Mouse (Mus musculus) liver, embryonic 14.5 days (tissue): ENCODE results near the gene Kiz.

Experiments
- CTCF ChIP-seq: IDR thresholded peaks from 2 replicates; pipeline ENCODE4 v1.5.1; 2016; ENCODE audit warnings: antibody characterized with exemption, low read depth, control low read depth
- EP300 ChIP-seq: IDR thresholded peaks from 2 replicates; pipeline ENCODE4 v1.6.1; 2016; ENCODE audit warnings: antibody characterized with exemption, low read depth

DNA sequence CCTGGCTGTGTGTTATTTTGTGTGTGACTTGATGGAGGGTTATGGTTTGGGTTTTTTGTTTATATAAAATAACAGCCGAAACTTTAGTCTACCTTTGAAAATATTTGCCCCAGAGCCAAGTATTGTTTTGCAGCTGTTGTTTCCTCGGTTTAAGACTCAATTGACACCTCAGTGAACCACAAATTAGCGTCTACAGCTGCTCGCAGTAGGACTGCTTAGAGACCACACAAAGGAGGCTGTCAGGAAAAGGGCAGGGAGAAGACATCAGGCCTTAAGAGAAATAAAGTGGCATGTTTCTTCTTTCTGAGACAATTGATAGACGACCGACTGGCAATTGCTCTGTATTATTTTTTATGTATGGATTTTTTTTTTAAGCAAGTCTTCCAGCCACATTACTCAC, 100.7 kb downstream of the Kiz start:
- TF ChIP-seq CTCF (no peak), EP300 (no peak)
